Mouse (Mus musculus) common myeloid progenitor, adult 5-6 weeks (primary cell): ENCODE measurements around the gene Dyx1c1. TPM values are rescaled to one million over a fixed set of nuclear protein-coding genes. Genes with fewer than 3 reads are reported as not detected.

Experiments
- ATAC-seq: replicated peaks from 2 replicates; pipeline ENCODE4 v1.8.0; 2016; ENCODE audit warnings: low read depth, mild to moderate bottlenecking, moderate TSS enrichment, inconsistent platforms; ENCODE audit not compliant: poor library complexity, severe bottlenecking
- total RNA-seq: library from RNA; stranded (forward); fragments of 200-1000, 187-1606 nt; gene quantifications from 2 replicates; pipeline ENCODE4 v1.2.3, GENCODE M21; 2017

The Dyx1c1 gene
- 0.55 TPM in 1 of 2 replicates, not detected in the other for total RNA-seq

DNA sequence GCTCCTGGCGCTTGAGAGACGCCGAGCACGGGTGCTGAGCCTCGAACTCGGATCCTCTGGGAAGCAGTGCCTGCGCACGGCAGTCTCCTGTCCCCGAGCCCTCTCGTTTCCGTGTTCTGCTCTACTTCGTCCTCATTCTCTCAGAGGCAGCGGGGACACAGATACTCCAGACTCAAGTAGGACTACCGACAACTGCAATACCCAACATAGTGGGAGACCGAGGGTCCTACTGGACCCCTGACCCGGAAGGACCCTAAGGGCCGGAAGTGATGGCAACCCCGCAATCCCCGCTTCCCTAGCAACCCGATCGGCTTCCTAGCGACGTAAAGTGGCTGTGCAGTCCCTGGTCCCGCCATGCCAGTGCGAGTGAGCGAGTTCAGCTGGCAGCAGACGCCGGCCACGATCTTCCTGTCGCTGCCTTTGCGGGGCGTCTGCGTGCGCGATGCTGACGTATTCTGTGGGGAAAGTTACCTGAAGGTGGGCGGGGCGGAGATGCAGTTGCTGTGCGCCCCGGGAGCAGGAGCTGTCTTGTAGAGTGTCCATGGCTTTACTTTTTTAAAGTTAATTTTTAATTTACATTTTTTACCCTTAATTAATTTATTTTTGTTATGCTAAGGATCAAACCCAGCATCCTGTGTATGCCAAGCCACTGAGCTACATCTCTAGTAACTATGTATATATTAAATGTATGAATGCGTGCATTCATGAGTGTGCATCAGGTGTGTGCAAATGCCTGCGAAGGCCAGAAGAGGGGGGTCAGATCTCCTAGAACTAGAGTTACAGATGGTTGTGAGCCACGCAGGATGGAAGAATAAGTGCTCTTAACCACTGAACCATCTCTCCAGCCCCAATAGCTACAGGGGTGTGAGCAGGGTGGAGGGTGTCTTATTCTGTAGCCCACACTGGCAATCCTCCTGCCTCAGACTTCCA lies at the start of gene Dyx1c1, which contains the start of gene Gm44503:
Gene Dyx1c1, plus strand, starts transcription at position 265 of the 930 bp plus-strand sequence.
Gene Gm44503, plus strand, starts transcription at position 332 of the 930 bp plus-strand sequence.
- peak; percentile 91 for ATAC-seq

DNA sequence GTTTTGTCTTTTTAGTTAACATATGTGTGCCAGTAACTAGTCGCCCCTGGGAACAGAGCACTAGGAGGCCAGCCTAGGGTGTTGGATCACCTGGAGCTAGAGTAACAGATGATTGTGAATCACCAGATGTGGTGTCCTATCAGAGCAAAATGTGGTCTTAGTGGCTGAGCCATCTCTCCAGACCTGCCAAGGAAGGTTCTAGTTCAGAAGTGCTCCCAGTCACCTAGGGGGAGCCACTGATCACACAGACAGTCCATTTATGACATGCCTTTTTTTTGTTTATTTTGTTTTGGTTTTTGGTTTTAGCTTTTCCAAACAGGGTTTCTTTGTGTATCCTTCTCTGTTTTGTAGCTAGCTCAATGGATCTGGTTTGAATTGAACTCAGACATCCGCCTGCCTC lies 47.2 kb upstream of the Dyx1c1 start:
- ATAC-seq = no peak

DNA sequence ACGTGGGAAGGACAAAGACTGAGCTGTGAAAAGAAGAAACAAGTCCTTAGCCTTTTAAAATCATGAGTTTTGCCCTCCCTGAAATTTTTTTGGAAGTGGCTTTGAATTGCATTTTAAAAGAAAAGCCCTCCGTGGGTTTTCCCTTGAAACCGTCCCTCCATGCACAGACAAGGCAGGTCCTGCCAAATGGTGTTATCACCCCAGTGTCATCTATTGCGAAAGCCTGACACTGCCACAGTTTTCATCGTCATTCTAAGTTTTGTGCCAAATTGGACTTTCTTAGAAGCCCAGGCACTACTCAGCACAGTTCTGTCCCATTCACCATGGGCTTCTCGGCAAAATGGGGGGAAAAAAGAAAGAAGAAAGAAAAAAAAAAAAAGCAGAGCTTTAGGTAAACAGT lies 45.0 kb upstream of the Dyx1c1 start:
- ATAC-seq = 0 out of 2 replicates have a peak, but pooled peaks have one; percentile 29

DNA sequence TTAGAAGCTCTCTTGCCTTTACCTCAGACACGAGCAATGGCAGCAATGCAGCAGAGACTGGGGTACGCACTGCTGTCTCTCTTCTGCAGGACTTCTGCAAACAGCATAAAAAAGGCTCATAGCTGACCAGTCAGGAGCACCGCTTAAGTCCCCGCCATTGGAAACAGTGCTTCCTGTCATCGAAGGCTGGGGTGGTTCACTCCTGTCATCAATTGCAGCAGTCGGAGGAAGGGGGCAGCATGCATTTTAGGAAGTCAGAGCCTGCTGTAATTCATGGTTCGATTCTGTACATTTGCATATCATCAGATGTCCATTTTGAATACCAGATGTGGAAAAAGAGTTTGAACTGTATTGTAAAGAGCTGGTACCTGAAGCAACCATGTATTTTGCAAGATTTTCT lies 42.9 kb upstream of the Dyx1c1 start:
- peak; percentile 71 for ATAC-seq

DNA sequence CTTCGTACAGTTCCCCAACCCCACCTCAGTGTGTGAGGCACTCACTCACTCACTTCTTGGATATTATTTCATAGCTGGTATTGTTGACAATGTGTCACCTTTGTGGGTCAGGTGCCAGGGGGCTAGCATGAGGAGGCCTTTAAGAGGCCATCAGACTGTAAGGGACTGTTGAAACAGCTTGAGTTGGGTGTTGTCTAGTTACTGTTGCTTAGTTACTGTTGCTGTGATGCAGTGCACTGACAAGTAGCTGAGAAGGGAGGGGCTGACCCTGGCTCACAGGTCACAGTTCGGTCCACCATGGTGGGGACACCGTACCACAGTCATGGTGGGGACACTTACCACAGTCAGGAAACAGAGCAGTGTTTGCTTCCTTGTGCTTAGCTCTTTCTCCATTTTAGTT lies 35.5 kb upstream of the Dyx1c1 start:
- ATAC-seq = no peak

DNA sequence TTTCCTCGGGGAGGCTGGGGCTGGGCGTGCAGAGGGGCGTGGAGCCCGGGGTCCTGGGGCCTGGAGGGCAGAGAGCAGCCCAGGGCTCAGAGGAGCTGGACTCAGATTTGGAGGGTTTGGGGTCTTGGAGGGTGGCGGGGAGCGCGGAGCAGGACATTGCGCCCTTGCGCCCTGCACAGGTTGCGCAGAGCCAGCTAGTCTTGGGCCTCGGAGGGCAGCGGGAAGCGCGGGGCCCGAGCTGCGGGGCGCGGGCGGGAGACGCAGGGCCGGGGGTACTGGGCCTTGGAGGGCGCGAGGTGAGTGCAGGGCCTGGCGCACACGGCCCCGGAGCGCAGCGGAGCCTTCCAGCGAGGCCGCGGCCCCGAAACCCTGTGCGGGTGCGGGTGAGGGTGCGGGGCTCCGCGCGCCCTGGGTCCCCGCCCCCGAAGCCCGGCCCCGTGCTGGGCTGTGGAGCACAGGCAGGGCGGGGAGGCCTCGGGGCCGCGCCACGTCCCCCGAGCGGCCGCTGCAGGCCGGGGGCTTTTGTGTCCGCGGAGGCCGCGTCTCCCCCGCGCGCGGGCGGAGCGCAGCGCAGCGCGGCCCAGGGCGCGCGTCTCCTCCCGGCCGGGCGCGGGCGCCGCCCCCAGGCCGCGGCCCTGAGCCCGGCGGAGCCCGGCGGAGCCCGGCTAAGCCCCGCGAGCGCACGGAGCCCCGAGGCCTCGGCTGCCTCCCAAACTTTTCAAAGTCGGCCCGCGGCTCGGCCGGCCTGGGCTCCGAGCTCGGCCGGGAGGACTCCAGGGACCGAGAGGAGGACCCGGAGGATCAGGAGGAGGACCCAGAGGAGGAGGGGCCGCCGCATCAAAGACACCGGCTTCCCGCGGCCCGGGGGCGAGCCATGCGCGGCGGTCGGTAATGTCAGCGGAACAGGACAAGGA lies 33.3 kb upstream of the Dyx1c1 start, which contains the start of gene Pygo1:
Gene Pygo1, plus strand, starts transcription at position 625 of the 914 bp plus-strand sequence.
- ATAC-seq = no peak

GRCm38 (mm10) chr9:72925935-72926258 lies 32.7 kb upstream of the Dyx1c1 start:
- no peak for ATAC-seq

GRCm38 (mm10) chr9:72931166-72931790 lies 27.3 kb upstream of the Dyx1c1 start:
- ATAC-seq = no peak

- no peak for ATAC-seq
These were observed 23.3 kb upstream of the Dyx1c1 start for GRCm38 (mm10) chr9:72935309-72935708.

GRCm38 (mm10) chr9:72936301-72936700 lies 22.3 kb upstream of the Dyx1c1 start:
- no peak for ATAC-seq

DNA sequence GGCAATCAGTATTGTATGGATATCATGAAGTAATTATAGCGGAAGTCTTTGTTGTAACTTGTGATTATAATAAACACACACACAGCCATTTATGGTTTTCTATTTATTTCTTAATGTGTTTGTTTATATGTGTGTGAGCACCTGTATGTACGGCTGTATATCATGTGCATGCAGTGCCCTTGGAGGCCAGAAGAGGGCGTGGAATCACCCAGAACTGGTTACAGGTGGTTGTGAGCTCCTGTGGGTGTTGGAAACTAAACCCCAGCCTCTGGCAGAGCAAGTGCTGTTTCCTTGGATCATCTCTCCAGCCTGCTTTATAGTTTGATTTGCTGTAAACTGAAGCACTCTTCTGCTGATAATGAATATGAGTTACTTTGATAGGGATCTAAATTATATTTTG lies 15.2 kb upstream of the Dyx1c1 start:
- no peak for ATAC-seq

DNA sequence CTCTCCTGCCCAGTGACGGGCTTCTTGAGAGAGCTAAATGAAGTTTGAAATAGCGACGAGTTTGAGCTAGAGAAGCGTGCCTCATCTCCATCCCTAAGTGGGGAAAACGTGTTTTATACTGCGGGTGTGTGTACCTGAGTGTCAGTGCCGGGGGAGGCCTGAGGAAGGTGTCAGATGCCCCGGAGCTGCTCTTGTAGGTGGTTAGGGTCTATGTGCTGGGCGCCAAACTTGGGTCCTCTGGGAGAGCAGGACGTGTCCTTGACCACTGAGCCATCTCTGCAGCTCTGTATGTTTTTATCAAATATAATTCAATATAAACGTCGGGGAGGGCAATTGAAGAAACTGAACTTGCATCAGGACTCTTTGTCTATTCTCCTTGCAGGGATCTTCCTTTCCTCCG lies 14.3 kb upstream of the Dyx1c1 start:
- no peak for ATAC-seq

- no peak for ATAC-seq
These were observed 11.6 kb upstream of the Dyx1c1 start for GRCm38 (mm10) chr9:72947010-72947409.

- no peak for ATAC-seq
These were observed 9.0 kb upstream of the Dyx1c1 start for GRCm38 (mm10) chr9:72949572-72949971.

GRCm38 (mm10) chr9:72954746-72955145 lies 3.8 kb upstream of the Dyx1c1 start:
- no peak for ATAC-seq

DNA sequence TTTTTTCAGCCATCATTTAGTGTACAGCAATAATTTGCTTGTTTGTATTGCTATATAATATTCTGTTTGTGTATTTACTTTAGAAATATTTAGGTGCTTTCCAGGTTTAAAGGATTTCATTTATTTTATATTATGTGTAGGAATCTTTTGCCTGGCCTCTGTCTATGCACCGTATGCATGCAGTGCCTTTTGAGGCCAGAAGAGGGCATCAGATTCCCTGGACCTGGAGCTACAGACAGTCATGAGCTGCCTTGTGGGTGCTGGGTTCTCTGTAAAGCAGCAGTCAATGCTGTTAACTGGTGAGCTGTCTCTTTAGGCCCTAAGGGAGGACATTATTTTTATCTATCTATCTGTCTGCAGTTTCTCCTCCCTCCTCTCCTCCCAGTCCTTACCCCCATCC lies 3.0 kb upstream of the Dyx1c1 start:
- peak; percentile 57 for ATAC-seq

- no peak for ATAC-seq
These were observed 2.8 kb downstream of the Dyx1c1 start for GRCm38 (mm10) chr9:72961346-72961745.

GRCm38 (mm10) chr9:72961959-72962358 lies 3.4 kb downstream of the Dyx1c1 start:
- ATAC-seq = no peak

GRCm38 (mm10) chr9:72968349-72969061 lies 9.9 kb downstream of the Dyx1c1 start:
- ATAC-seq = peak; percentile 85

DNA sequence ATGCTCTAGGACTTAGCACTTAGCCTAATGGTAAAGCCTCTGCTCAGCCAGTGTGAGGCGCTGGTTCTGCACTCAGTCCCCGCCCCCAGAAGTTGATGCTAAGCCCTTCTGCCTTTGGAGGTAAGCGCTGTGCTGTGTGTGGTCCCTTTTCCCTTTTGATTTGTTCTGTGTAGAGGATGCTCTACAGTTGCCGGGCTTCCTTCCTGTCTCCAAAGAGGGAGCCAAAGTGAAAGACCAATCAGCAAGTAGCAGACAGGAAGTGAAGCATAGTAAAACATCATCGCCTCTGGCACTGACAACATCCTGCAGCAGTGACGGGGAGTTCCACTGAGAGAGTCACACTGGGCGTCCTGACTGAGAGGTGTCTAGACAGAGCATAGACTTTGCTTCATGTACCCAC lies 11.3 kb downstream of the Dyx1c1 start:
- peak; percentile 51 for ATAC-seq
